Mouse (Mus musculus): ENCODE data around the gene Coro1c.
"Not testable (repeated sequence)": the region's sequence is repeated elsewhere in the genome, so short reads cannot be mapped to it uniquely, and the experiment has no call there.

The Coro1c gene

DNA sequence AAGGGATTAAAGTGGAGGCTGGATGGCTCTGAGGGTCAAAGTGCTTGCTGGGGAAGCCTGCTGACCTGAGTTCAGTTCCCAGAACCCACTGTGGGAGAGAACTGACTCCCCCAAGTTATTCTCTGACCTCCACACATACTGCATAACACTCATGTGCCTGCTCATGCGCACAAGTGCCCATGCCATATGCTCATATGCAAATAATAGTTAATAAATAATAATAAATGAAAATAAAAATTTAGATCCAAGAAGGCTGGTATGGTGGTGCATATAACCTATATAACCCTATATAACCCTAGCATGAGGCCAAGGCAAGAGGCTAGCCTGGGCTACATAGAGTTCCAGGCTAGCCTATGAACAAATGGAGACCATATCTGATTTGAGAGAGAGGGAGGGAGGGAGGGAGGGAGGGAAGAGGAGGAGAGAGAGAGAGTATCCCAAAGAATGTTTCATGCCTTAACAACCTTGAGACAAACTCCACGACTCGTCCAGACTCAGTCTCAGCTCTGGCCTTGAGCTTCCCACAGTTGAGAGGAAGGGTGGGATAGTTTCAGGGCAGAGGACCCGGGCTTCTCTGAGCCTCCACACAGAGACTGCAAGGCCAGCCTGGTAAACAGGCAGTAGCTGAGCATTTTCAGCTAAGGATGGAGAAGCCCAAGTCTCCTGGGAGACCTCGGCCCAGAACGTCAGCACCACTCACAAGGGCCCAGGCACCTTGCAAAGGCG lies 78.8 kb downstream of the Coro1c start:
- DNase-seq (ENCODE audit: low read depth, low spot score): no peak

DNA sequence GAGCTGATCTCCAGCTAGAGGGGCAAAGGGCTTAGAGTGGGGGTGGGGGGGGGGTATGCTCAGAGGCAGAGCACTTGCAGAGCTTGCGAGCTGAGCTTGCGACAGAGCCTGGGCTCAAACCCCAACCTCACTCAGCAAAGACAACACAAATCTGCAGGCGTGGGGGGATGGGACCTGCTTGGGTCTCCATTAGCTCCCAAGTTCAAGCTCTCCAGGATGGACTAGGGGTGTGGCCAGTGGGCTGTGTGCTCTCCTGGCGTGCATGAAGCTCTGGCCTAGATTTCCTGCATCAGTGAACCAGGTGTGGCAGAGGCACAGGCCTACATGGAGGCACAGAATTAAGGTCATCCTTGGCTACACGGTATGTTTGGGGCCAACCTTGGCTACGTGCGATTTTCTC lies 80.1 kb downstream of the Coro1c start:
- no peak for DNase-seq (ENCODE audit: low read depth, low spot score)

DNA sequence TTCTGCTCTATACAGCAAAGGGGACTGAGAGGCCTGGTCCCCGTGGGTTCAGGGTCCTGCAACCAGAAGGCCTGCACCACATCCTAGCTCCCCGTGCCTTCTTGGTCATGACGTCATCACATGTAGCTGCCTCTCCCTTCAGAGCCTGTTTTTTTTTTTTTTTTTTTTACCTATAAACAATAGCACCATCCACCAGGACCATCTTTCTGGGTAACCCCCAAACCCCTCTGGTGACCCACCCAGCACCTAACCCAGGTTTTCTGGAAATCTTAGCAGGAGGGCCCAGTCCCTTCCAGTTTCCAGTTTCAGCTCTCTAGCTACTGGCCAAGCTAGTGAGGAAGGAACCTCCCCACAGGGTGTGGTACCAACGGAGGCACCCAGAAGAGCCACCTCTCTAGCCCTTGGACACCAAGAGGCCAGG lies 80.6 kb downstream of the Coro1c start:
- DNase-seq (ENCODE audit: low read depth, low spot score): no peak

DNA sequence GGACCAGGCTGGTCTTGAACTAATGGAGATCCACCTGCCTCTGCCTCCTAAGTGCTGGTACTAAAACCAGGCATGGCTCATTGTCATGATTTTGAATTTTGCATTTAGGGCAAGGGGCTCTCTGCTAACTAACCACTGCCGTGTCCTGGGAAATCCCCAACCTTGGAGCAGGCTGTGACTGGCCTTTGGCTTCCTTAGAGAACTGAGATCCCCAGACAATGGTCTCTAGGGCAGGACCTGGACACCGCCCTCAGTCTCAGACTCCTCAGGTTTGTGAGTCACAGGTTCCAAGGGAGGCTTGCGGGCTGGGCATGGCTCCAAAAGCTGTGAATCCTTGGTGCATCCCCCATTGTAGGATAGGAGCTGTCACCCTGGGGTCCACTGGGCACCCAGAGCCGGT lies 81.9 kb downstream of the Coro1c start:
- peak; percentile 74 for DNase-seq (ENCODE audit: low read depth, low spot score)

DNA sequence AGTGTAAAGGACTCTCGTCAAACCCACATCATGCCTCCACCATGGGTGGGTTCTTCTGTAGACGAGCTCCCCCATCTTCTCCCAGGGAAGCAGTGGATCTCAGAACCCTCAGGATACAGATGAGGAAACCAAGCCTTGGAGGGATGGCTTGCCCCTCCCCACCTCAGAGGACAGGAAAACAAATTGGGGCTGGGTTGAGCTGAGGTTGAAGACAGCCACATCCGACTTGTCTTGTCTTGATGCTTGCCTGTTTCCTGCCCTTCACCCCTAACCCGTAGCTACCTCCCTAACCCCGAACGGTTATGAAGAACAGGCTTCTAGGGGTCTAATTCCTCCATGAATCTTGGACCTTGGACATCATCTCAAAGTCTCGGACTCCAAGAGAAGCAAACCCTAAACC lies 83.0 kb downstream of the Coro1c start:
- DNase-seq (ENCODE audit: low read depth, low spot score): no peak

DNA sequence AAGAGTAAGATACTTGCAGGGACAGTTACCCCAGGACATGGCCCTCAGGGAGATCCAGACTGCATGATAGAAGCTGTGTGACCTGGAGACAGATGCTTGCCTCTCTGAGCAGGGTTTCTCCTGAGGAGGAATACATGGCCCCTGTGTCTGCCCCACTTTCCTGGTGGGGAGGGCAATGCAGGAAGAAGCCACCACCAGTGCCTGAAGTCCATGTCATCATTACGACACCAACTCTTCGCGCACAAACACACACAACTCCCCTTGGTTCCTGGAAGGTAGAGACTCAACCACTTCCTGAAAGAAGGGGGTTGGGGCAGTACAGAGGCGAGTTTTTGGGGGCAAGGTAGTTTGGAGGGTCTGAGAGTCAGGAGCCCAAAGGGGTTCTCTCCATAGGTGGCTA lies 84.3 kb downstream of the Coro1c start:
- DNase-seq (ENCODE audit: low read depth, low spot score): no peak

DNA sequence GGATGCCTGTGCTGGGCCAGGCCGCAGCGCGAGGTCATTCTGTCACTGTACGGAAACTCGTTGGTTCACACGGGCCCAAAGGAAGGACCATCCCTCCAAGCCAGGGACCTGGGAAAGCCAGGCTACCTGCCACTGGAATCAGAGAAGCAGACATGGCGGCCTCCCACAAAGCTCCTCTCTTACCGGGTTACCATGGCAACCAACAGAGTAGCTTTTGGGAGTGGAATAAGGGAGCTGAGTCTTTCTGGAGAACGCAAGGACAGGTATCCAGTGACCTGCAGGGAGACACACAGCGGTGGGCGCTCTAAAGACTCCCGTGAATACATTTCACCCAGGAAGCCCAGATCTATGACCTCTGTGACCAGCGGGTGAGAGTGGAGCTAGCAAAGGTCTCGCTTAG lies 90.0 kb downstream of the Coro1c start:
- no peak for DNase-seq (ENCODE audit: low read depth, low spot score)

DNA sequence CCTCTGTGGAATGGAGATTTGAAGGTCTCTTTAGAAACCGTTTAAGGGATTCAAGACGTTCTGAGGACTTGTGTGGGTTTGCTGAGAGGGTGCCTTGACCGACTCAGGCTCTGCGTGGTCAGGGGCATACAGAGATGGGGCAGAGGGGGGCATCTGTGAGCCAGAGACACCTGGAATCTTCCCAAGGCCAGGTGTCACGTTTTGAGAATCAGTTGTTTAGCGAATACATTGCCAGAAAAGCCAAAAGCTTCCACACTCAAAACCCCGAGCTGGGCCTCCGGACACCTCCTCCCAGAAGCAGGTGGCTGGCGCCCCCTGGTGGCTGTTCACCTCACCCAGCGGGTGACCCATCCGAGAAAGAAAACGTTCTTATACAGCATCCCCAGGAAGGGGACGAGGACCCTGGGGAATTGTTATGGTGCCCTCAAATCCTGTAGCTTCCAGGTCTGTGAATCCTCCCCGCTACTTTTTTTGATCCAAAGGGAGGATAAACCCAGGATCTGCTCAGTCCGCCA lies 92.9 kb downstream of the Coro1c start:
- peak; percentile 85 for DNase-seq (ENCODE audit: low read depth, low spot score)

DNA sequence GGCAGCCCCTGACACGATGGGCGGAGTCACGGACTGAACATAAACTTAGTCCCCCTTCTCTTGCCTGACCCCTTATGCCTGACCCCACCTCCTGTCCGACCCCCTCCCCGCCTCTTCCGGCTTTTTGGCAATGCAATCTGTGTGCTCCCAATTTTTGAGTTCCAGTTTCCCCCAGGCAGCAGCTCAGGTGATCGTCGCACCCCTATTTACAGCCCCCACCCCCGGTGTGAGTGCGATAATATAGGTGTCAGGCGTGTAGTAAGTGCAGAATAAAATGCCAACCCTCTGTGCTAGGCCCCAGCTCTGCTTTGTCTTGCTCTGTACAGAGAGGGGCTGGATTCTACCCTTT lies 93.5 kb downstream of the Coro1c start:
- DNase-seq (ENCODE audit: low read depth, low spot score): no peak

DNA sequence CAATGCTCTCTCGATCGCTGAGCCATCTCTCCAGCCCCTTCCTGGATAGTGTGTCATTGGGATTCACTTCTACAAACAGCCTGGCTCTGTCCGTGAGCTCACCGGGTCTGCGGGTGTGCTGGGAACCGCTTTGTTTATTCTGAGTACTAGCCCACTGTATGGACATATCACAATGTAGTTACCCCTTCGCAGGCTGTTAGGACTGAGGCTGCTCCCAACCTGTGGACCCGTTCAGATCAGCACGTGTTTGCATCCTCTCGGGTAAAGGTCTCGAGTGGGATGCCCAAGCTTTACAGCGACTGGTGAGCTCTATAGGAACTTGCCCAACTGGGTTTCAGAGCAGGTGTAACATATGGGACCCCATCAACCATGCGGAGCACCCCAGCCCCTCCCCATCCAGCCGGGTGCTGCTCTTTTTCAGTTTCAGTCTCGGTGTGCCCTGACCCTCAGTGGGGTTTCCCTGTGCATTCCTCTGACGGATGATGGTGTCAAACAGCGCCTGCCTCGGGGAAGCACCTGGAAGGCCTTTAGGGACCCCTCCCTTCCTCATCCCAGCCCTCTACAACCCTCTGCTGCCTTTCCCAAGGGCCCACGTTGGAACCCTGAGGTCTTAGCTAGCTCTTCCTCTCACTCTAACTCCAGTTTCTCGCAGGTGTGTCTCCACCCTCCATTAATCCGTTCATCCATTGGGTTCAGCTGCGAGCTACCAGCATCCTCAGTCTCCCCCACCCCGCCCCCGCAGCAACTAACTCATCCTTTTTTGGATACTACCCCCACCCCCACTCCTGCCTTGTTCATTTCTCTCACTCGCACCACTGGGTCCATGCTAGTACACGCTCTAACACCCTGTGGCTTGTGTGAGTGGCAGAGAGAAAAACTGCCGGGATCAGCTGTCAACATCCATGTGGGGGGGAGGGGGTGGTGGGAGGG lies 94.2 kb downstream of the Coro1c start:
- no peak for DNase-seq (ENCODE audit: low read depth, low spot score)

DNA sequence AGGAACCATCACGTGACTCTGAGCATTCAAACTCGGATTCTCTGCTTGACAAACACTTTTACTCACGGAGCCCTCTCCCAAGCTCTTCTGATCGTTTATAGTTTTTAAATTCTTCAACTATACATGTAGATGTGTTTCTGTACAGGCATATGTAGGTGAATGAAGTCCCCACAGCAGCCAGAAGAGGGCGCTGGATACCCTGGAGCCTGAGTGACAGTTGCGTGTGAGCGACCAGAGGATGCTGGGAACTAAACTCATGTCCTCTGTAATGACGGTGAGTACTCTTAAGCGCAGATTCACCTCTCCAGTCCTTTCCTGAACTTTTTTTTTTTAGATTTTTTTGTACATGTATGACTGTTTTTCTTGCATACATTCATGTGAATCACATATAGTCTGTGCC lies 95.0 kb downstream of the Coro1c start:
- DNase-seq (ENCODE audit: low read depth, low spot score): peak; percentile 46

DNA sequence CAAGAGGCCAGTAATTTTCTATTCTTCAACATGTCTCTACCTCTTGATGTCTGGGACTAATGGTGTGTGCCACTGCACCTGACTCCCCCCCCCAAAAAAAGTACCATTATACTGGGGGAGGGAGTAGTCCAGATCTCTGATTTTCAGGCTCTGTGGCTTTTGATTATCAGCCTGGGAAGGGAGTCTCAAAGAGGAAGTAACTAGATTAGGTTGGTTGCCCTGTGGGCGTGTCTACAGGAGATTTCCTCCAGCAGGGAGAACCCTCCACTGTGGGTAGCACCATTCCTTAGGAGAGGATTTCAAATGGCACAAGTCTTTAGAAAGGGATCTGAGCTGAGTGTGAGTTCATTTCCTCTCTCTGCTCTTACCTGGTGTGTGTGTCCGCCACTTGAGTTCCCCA lies 95.9 kb downstream of the Coro1c start:
- DNase-seq (ENCODE audit: low read depth, low spot score): no peak

DNA sequence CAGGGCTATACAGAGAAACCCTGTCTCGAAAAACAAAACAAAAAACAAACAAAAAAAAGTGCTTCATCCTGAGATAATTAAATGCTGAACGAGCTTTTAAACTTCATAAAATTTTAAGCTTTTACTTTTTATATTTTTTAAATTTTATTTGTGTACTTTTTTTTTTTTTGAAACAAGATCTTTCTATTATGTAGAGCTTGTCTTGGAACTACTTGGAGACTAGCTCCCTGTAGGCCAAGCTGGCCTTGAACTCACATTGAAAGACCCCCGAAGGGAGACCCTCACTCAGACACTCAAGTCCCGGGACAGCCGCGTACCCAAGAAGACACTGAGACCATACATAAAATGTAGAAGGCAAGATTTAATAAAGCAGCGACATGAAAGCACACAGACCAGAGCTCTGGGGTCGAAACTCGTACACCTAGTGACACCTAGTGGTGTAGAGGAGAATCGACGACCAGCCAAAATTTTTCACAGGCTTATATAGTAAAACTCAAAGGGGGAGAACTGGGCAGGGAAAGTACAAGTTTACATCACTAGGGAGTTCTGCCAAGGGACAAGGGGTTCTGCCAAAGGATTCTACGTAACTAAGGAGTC lies 96.6 kb downstream of the Coro1c start:
- DNase-seq (ENCODE audit: low read depth, low spot score): not testable (repeated sequence)

DNA sequence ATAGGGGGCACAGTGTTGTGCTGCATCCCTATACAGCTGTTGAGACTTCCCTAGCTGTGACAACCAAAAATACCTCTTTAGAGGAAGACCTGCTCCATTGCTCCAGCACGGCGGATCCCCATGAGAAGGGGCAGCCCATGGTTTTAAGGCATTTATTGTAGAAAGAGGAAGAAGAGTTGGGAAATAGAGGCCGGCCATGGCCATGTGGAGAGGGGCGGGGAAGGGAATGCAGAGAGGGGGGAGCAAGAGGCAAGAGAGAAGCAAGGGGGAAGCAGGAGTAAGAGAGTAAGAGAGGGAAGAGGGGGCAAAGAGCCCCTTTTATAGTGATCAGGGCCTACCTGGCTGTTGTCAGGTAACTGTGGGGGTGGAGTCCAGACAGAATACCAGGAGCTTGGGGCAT lies 98.4 kb downstream of the Coro1c start:
- no peak for DNase-seq (ENCODE audit: low read depth, low spot score)

DNA sequence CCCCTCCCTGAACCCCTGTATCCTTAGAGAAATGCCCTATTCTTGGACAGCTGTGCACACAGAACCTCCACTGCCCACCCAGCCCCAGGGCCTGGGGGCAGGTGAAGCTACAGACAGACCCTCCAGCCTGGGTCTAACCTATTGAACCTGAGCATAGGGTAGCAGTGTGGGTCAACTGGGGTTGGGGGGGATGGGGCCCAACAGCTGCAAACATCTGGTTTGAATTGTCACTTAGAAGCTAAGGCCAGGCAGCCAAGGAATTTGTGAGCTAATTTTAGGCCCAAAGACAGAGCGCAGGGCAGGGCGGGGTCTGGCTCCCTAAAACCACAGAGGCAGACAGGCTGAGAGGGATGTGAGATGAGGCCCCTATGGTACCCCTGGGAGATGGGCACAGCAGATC lies 100.4 kb downstream of the Coro1c start:
- peak; percentile 81 for DNase-seq (ENCODE audit: low read depth, low spot score)

DNA sequence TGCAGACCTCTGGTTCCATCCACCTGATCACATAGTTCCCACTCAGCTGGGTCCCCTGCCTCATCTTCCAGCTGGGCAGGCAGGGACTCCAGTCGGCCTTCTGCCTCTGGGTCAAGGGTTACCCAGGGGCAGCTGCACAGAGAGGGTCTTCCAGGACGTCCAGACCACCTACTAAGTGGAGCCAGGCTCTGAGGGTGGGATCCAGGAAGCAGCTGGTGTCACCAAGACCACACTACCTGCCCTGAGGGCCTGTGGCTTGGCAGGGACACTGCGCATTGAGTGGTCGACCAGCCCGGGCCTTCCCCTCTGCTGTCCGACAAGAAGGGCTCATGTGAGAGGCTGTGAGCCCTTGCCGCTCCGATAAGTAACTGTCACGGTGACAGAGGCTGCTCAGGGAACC lies 100.8 kb downstream of the Coro1c start:
- DNase-seq (ENCODE audit: low read depth, low spot score): no peak

DNA sequence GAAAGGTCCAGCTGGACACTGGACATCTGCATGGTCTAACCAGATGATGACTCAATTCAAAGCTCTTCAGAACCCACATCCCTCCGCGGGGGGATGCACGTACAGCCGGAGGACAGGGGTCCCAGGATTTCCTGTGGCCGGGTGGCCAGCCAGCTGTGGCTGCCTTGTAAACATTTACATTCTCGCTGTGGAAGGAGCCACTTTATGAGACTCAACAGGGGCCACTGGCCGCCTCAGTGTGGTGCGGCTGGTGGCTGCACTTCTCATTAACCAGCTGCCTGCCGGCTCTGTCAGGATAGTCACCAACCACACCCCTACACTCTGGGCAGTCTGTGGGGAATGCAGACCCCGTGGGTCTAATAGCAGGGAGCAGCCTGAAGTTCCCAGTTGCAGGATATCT lies 102.1 kb downstream of the Coro1c start:
- no peak for DNase-seq (ENCODE audit: low read depth, low spot score)

DNA sequence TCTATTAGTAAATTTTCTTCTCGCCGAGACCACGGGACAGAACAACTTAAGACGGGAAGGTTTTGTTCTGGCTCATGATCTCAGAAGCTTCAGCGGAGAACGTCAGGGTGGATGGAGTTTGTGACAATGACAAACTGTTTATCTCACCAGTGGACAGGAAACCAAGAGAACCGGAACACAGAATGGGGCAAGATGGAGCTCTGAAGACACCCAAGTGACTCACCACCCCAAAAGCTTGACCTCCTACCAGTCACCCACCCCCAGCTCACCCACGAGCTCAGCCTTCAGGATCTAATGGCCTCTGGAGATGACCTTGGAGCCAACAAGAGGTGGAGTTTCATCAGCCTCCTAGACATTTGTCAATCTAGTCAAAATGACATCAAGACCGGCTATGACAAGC lies 103.3 kb downstream of the Coro1c start:
- DNase-seq (ENCODE audit: low read depth, low spot score): no peak

DNA sequence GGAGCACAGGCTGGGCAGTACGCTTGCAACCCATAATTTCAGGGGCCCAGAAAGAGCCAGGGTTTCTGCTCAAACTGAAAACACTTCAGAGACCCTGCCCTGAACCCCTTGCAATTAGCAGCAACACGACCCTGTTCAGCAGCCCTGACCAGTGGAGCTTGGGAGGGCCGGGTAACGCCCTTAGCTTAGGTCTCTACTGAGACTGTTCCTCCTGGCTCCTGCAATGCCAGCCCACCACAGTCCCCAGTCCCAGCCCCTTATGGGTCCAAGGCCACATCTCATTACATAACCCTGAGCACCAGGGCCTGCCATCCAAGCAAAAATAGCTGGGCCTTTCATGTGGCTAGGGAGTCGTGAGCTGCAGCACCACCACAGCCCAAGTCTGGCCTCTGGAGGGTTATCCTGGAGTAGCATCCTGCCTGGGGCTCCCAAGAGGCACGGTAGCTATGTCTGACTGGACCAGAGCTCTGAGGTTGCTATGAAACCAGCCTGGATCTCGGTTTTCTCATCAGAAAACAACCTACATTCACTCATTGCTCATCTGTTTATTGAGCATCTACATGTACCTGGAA lies 104.1 kb downstream of the Coro1c start:
- DNase-seq (ENCODE audit: low read depth, low spot score): peak; percentile 66

DNA sequence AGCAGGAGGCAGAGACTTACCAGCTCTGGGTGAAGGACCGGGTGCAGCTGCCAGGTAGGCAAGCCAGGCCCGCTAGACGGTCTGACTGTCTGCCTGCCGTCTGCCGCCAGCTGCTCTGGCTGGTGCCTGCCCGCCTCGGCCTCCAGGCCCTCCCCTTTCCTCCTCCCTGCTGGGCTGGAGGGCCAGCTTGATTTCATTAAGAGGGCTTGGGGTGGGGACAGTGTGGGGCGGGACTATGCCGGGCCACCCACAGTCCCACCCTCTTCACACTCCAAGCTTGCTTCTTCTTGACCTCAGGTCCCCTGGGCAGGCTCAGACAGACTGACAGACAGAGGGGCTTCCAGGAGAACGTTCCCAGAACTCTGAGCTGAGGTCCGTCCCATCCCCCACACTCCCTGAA lies 108.3 kb downstream of the Coro1c start, which contains the start of gene Tmem119:
Gene Tmem119, minus strand, starts transcription at position 237 of the 400 bp plus-strand sequence.
- peak; percentile 91 for DNase-seq (ENCODE audit: low read depth, low spot score)

DNA sequence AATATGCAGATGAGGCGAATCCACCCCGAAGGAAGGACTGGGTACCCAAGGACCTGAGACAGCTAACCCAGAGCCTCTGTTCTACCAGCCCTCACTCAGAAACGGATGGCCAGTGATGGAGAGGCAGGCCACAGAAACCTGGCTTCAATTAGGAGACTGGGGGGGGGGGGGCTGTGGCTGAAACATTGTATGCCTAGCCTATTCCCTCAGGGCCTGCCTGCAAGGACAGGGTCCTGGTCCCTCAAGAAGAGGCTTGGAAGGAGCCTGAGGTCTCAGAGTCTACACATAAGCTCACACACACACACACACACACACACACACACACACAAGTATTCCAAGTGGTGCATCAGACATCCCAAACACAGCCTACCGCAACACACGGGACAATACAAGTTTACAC lies 108.9 kb downstream of the Coro1c start:
- DNase-seq (ENCODE audit: low read depth, low spot score): peak; percentile 52

DNA sequence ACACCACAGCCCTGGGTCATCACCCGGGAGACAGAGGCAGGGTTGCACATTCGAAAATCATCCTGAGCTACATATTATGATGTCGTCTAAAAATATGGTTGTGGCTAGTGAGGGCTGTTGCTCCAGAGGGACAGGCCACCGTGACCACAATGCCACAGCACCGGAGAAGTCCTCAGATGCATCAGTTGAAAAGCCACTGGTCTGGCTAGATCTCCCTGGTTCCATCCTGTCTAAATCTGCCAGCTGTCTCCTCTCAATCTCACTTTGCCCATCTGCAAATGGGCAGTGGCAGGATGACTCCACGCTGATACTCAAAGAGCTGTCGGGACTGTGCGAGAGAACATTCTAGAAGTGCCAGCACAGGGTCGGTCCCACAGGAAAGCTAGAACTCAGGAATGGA lies 110.0 kb downstream of the Coro1c start:
- DNase-seq (ENCODE audit: low read depth, low spot score): no peak
